Mouse (Mus musculus) CH12.LX (cell line): Measurements from ENCODE around the gene St5.

Experiments
- BHLHE40 ChIP-seq: IDR thresholded peaks from 2 replicates; pipeline ENCODE4 v1.6.1; 2011; ENCODE audit warnings: mild to moderate bottlenecking, low read depth, low read length, improper control_type of control experiment
- EP300 ChIP-seq: IDR thresholded peaks from 2 replicates; pipeline ENCODE4 v1.6.1; 2011; ENCODE audit warnings: low read length, improper control_type of control experiment
- NELFE ChIP-seq: IDR thresholded peaks from 2 replicates; pipeline ENCODE4 v1.6.1; 2011; ENCODE audit warnings: low read depth, low read length, improper control_type of control experiment
- RAD21 ChIP-seq: IDR thresholded peaks from 2 replicates; pipeline ENCODE4 v1.6.1; 2011; ENCODE audit warnings: low read depth, mild to moderate bottlenecking, low read length, improper control_type of control experiment, moderate library complexity
- USF1 ChIP-seq: IDR thresholded peaks from 2 replicates; pipeline ENCODE4 v1.6.1; 2014; ENCODE audit warnings: low read depth, mild to moderate bottlenecking, inconsistent platforms, low read length, improper control_type of control experiment
- ZC3H11A ChIP-seq: IDR thresholded peaks from 2 replicates; pipeline ENCODE4 v1.6.1; 2012; ENCODE audit warnings: low read depth, mild to moderate bottlenecking, inconsistent platforms, low read length, improper control_type of control experiment
- ZNF384 ChIP-seq: IDR thresholded peaks from 2 replicates; pipeline ENCODE4 v1.6.1; 2012; ENCODE audit warnings: low read depth, low read length, improper control_type of control experiment, inconsistent platforms

DNA sequence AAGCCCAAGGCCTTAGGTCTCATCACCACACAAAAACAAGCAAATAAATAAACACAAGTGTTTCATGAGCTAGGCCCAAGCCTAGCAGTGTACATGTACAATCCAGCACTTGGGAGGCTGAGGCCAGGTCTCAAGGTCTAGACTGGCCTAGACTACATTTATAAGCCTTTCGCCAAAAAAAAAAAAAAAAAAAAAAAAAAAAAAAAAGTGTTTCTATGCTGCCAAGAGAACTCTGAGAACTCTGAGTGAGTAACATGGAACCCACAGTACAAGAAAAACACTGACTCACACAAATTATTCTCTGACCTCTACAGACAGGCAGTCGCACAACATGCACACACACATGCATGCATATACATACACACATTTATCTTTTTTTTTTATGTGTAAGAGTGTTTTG is 75.6 kb downstream of the St5 start:
- no peak for TF ChIP-seq USF1
- TF ChIP-seq RAD21, result no peak
- no peak for TF ChIP-seq BHLHE40
- no peak for TF ChIP-seq EP300
- no peak for TF ChIP-seq NELFE
- TF ChIP-seq ZC3H11A, result no peak
- peak; percentile 59 for TF ChIP-seq ZNF384
